Mouse (Mus musculus) heart, adult 2 months (tissue): Measurements from ENCODE around the gene Rnf150. TPM values are rescaled to one million over a fixed set of nuclear protein-coding genes. Genes with fewer than 3 reads are reported as not detected.

Experiments used
- DNase-seq, 2 experiments: peaks; one replicate each; pipeline ENCODE4 v3.0.0; 2021
- H3K27ac ChIP-seq: fragments of 200-600 bp; 2 replicates; pipeline ENCODE4 v1.8.1; 2022
- H3K27me3 ChIP-seq: fragments of 200-500 bp; 2 replicates; pipeline ENCODE4 v1.6.1; 2012; ENCODE audit warnings: mild to moderate bottlenecking, low read length, inconsistent platforms, mixed read lengths; ENCODE audit not compliant: control insufficient read depth, insufficient read depth
- H3K36me3 ChIP-seq: fragments of 200-500 bp; 2 replicates; pipeline ENCODE4 v1.6.1; 2012; ENCODE audit warnings: low read length, inconsistent platforms; ENCODE audit not compliant: control insufficient read depth, insufficient read depth
- H3K4me1 ChIP-seq: fragments of 200-500 bp; 2 replicates; pipeline ENCODE4 v1.6.1; 2011; ENCODE audit warnings: low read length; ENCODE audit not compliant: control insufficient read depth, insufficient read depth
- H3K4me3 ChIP-seq: fragments of 200-600 bp; 2 replicates; pipeline ENCODE4 v1.8.1; 2022
- H3K79me2 ChIP-seq: fragments of 200-500 bp; replicated peaks from 2 replicates; pipeline ENCODE4 v1.6.1; 2012; ENCODE audit warnings: mild to moderate bottlenecking, inconsistent platforms, low read length, moderate library complexity, mixed read lengths; ENCODE audit not compliant: control insufficient read depth, insufficient read depth
- H3K9ac ChIP-seq: fragments of 200-500 bp; 2 replicates; pipeline ENCODE4 v1.6.1; 2012; ENCODE audit warnings: low read depth, mild to moderate bottlenecking, control low read depth, inconsistent platforms, low read length, mixed read lengths
- CTCF ChIP-seq: fragments of 200-600 bp; IDR thresholded peaks from 2 replicates; pipeline ENCODE4 v1.8.1; 2022; ENCODE audit warnings: antibody characterized with exemption, mild to moderate bottlenecking, moderate library complexity
- EP300 ChIP-seq: fragments of 200-500 bp; IDR thresholded peaks from 2 replicates; pipeline ENCODE4 v1.6.1; 2011; ENCODE audit warnings: low read depth, low read length, control low read depth; ENCODE audit not compliant: insufficient read depth
- POLR2A ChIP-seq: fragments of 200-500 bp; IDR thresholded peaks from 2 replicates; pipeline ENCODE4 v1.6.1; 2011; ENCODE audit warnings: mild to moderate bottlenecking, low read depth, low read length, control low read depth; ENCODE audit not compliant: insufficient read depth
- WGBS: fragments of 180-500 bp; shearing (Covaris S2); methylation state at CpG from one replicate; pipeline ENCODE4 v1.1.7; 2018; 5-methylcytosine and 5-hydroxymethylcytosine counted together
- intact Hi-C: fragments of 180-260 bp; cut with DNase I; formaldehyde crosslinking; loops from one replicate; pipeline ENCODE4 v1.15.1; 2025
- polyA plus RNA-seq: library from polyadenylated mRNA; depleted of rRNA; stranded (reverse); fragments of >200 nt; gene quantifications from 2 replicates; pipeline ENCODE4 v1.2.3, GENCODE M21; 2012
- total RNA-seq, 2 experiments: library from RNA; stranded (reverse); gene quantifications; 2 replicates each; pipeline ENCODE4 v1.2.3; 2021

The Rnf150 gene
- total and polyA plus RNA-seq, 3 experiments = 6.6 to 14.2 (median 12.2) TPM

DNA sequence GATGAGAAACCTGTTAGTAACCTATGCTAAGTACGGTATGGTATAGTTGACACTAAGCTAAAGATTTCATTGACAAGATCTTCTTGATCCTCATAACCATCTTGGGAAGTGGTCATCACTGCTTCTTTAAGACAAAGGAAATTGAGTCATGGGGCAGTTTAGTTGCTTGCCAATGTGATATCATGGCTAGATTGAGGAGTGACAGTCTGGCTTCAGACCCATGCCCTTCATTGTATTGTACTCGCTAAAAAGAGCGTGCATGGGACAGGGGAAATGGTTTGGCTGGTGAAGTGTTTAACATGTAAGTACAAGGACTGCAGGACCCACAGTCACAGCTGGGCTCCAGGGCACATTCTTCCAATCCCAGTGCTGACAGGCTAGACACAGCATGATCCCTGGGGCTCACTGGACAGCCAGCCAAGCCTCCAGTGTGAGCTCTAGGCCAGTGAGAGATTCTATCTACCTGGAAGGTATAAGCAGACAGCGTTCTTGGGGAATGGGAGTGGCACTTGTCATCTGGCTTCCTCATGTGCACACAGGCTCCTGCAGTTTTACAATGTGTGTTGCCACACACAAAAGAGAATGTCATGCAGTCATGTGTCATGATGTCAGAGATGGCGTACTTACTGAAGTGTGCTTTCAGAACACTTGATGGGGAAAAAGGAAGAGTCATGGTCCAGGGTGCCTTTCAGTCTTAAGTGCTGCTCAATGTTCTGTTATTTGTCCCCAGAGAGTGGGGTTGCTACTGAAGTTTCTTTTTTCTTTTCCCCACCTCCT, 54.6 kb downstream of the Rnf150 start:
- H3K9ac ChIP-seq = no peak overlapping the region
- H3K4me1 ChIP-seq = peaks cover 5% of the 10 kb centered on the region
- WGBS = 47% methylated on average over 5 of the region's 5 CpGs
- no peak overlapping the region for H3K27ac ChIP-seq
- H3K27me3 ChIP-seq = no peaks in the 10 kb centered on the region
- no peaks in the 10 kb centered on the region for H3K79me2 ChIP-seq
- intact Hi-C loops = no loop called here
- TF ChIP-seq CTCF (no peak), POLR2A (no peak), EP300 (no peak)
- peaks cover 3% of the 10 kb centered on the region; the same call in 1 of the 2 replicates for H3K36me3 ChIP-seq
- no peak overlapping the region for H3K4me3 ChIP-seq
- DNase-seq = no peak

DNA sequence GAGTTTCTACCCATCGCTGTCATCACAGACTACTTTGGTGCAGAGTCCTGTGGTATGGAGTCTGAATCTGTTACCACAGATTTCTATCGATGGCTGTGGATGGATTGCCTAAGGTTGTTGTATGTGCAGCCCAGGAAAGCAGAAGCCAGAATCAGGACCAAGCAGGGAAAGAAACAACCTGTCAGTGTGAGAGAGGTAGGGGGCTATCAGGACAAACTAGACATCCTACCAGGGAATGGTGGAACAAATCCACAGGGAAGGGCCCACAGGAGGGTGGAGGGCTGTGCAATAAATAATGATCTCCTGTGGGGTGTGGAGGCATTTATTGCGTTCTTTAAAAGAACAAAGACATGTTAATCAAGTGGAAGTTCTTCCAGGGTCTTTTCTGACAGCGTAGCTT, 56.5 kb downstream of the Rnf150 start:
- intact Hi-C loops = no loop called here
- H3K9ac ChIP-seq = no peak overlapping the region
- no peak for DNase-seq
- no peak overlapping the region for H3K4me3 ChIP-seq
- peaks cover 5% of the 10 kb centered on the region for H3K4me1 ChIP-seq
- no peaks in the 10 kb centered on the region for H3K79me2 ChIP-seq
- no peak for TF ChIP-seq CTCF
- TF ChIP-seq POLR2A = no peak
- TF ChIP-seq EP300 = no peak
- H3K27me3 ChIP-seq = no peaks in the 10 kb centered on the region
- WGBS = 85% methylated on average over 4 of the region's 4 CpGs
- H3K27ac ChIP-seq = no peak overlapping the region
- peaks cover 3% of the 10 kb centered on the region; the same call in 1 of the 2 replicates for H3K36me3 ChIP-seq

DNA sequence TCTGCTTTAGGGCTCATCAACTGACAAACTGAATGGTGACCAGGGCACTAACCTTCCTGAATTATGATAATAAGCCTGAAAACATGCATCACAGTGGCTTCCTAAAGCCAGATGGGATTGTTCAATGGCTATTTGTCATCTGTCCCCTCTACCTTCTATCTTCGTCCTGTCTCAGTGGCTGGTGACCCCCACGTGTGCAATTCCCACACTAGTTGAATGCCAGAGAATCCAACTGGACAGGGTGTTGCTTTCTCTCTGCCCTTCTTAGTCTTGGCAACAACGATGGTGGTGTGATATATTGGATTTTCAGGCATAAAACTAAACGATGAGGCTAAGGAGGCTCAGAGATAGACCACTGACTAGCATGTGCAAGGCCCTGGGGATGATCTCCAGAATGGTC, 57.0 kb downstream of the Rnf150 start:
- WGBS = 81% methylated on average over 4 of the region's 4 CpGs
- H3K36me3 ChIP-seq = peaks cover 3% of the 10 kb centered on the region; the same call in 1 of the 2 replicates
- H3K4me1 ChIP-seq = peaks cover 5% of the 10 kb centered on the region
- TF ChIP-seq CTCF (no peak), EP300 (no peak), POLR2A (no peak)
- DNase-seq = no peak
- H3K79me2 ChIP-seq = no peaks in the 10 kb centered on the region
- H3K27me3 ChIP-seq = no peaks in the 10 kb centered on the region
- H3K4me3 ChIP-seq = no peak overlapping the region
- no peak overlapping the region for H3K27ac ChIP-seq
- intact Hi-C loops = no loop called here
- no peak overlapping the region for H3K9ac ChIP-seq

DNA sequence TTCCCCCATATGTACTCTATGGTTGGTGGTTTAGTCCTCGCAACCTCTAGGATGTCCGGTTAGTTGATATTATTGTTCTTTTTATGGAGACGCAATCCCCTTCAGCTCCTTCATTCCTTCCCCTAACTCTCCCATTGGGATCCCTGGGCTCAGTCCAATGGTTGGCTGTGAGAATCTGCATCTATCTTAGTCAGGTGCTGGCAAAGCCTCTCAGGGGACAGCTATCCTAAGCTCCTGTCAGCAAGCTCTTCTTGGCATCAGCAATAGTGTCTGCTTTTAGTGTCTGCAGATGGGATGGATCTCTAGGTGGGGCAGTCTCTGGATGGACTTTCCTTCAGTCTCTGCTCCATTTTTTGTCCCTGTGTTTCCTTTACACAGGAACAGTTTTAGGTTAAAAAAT, 62.1 kb downstream of the Rnf150 start:
- WGBS = 65% methylated on average over 3 of the region's 3 CpGs
- intact Hi-C loops = no loop called here
- Histone ChIP-seq H3K9ac (no peak overlapping the region), H3K27ac (no peak overlapping the region), H3K27me3 (no peaks in the 10 kb centered on the region), H3K4me1 (no peaks in the 10 kb centered on the region), H3K79me2 (no peaks in the 10 kb centered on the region), H3K36me3 (no peaks in the 10 kb centered on the region), H3K4me3 (no peak overlapping the region)
- TF ChIP-seq CTCF (no peak), POLR2A (no peak), EP300 (no peak)
- no peak for DNase-seq

DNA sequence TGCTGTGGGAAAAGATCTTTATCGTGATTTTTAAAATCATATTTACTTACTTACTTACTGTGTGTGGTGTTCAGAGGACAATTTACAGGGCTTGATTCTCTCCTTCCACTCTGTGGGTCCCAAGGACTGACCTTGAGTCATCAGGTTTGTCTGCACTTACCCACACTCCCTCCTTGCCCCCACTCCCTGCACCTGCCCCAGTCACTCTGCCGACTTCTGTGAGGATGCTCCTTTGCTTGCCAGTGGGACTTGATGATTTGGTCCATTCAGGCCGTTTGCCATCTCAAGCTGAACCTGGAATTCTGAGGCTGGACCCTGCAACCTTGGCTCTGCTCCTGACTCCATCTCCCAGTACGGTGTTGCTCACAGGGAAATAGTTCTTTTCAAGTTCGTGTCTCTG, 63.4 kb downstream of the Rnf150 start:
- TF ChIP-seq EP300 (no peak), POLR2A (no peak), CTCF (no peak)
- intact Hi-C loops = no loop called here
- H3K4me1 ChIP-seq = no peaks in the 10 kb centered on the region
- H3K27ac ChIP-seq = no peak overlapping the region
- no peaks in the 10 kb centered on the region for H3K27me3 ChIP-seq
- 81% methylated on average over 5 of the region's 5 CpGs for WGBS
- no peak overlapping the region for H3K4me3 ChIP-seq
- H3K79me2 ChIP-seq = no peaks in the 10 kb centered on the region
- H3K9ac ChIP-seq = no peak overlapping the region
- no peaks in the 10 kb centered on the region for H3K36me3 ChIP-seq
- DNase-seq = no peak

DNA sequence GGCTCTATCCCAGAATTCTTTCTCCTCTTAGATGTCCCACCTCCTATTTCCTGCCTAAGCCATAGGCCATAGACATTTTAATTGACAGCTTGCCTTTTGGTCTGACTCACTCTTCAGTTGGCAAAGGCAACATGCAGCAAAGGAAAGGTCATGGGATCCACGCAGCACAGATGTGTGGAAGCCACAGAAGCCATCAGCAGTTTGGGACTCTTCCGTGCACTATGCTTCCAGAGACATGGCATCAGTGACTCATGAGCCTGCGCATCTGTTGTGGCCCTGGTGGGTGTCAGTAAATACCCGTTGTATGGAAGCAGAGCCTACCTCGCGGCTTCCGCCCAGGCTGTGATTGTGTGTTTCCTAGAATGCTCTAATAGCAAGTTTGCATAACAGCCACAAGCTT, 68.4 kb downstream of the Rnf150 start:
- no peaks in the 10 kb centered on the region for H3K27me3 ChIP-seq
- no peaks in the 10 kb centered on the region for H3K79me2 ChIP-seq
- no peaks in the 10 kb centered on the region for H3K4me1 ChIP-seq
- no peak overlapping the region for H3K27ac ChIP-seq
- 81% methylated on average over 7 of the region's 7 CpGs for WGBS
- intact Hi-C loops = no loop called here
- H3K36me3 ChIP-seq = no peaks in the 10 kb centered on the region
- TF ChIP-seq EP300 = no peak
- TF ChIP-seq POLR2A = no peak
- no peak for TF ChIP-seq CTCF
- DNase-seq = no peak
- no peak overlapping the region for H3K4me3 ChIP-seq
- H3K9ac ChIP-seq = no peak overlapping the region
